Comparison of ENCODE assay signal across 8 mouse cellular contexts in the genomic region with DNA sequence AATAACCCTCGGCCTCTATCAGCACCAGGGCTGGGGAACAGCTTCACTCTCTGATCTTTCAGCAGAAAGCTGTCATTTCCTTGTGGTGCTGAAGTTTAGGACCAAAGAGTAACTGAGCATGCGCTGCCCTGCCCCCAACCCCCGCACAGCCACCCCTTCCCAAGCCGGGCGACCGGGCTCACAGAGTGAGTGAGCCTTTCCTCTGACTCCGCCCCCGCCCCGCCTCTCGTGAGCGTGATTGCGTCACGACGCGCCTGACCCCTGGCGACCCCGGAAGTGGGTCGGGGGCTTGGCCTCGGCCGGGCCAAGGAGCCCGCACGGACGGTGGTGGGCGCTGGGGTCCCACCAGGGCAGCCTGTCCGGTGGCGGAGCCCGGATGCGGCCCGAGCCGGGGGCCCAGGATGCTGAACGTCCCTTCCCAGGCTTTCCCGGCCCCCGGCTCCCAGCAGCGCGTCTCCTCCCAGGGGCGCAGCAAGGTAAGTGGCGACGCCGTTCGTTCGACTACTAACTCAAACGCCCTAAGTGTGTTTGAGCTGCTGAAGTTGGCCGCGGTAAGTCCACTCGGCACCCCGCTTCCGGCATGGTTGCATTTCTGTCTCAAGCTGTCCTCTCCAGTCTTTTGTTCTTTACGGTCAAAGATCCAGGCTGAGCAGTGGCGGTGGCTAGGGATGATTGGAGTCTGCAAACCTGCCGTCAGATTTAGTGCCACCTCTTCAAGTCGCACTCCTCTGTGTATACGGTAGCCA. TPM values are rescaled to one million over a fixed set of nuclear protein-coding genes. Genes with fewer than 3 reads are reported as not detected.
A peak's percentile ranks its signal among the peaks of the same experiment; 100 is the strongest.
DNase-seq lines count a peak whose midpoint lies in the region; ATAC-seq and TF ChIP-seq lines count a peak whose summit lies in the region.

TSS of gene Cyb5r4 (plus strand) at position 237 of the 746 bp plus-strand sequence.

- ATAC-seq in forebrain, postnatal 0 days = peak; percentile 100
- peak; percentile 100 for ATAC-seq in lung, embryonic 15.5 days (ENCODE audit: borderline replicate concordance, extremely low read depth, low FRiP score, low TSS enrichment)

- H3K9me3 ChIP-seq in MEL (replicated peaks; ENCODE audit: insufficient read depth, low read length) = no peaks in the 10 kb centered on the region
- H3K9me3 ChIP-seq in forebrain, postnatal 0 days (ENCODE audit: low read length) = no peaks in the 10 kb centered on the region
- H3K9me3 ChIP-seq in lung, embryonic 15.5 days = no peaks in the 10 kb centered on the region

- H3K9ac ChIP-seq in MEL (ENCODE audit: control insufficient read depth, low read depth, low read length, poor library complexity, severe bottlenecking) = peak within 1 kb of the TSS; percentile 89
- peak within 1 kb of the TSS; percentile 69 for H3K9ac ChIP-seq in forebrain, postnatal 0 days
- H3K9ac ChIP-seq in lung, embryonic 15.5 days = peak within 1 kb of the TSS; percentile 76

- peak; percentile 97 for DNase-seq in MEL (ENCODE audit: low read depth, low spot score)
- peak; percentile 92 to 93 for DNase-seq in cerebellum, adult 2 months
- peak; percentile 97 for DNase-seq in forebrain, postnatal 0 days
- peak; percentile 98 for DNase-seq in heart, postnatal 4 days
- peak; percentile 89 to 90 for DNase-seq in layer of hippocampus, adult 8-10 months (ENCODE audit: low spot score in 2 of 2)
- DNase-seq in ovary, adult 18-20 months (ENCODE audit: low spot score) = peak; percentile 88
- peak; percentile 97 for DNase-seq in thymus, postnatal 0 days (ENCODE audit: low spot score)

- peak within 1 kb of the TSS; percentile 49 for H3K27ac ChIP-seq in MEL (ENCODE audit: control insufficient read depth, low read depth, low read length)
- H3K27ac ChIP-seq in cerebellum, adult 2 months (ENCODE audit: insufficient read depth, low read length) = peak within 1 kb of the TSS; percentile 67
- peak within 1 kb of the TSS; percentile 78 for H3K27ac ChIP-seq in forebrain, postnatal 0 days (ENCODE audit: low read depth, low read length)
- H3K27ac ChIP-seq in lung, embryonic 15.5 days = peak within 1 kb of the TSS; percentile 75

- under 1% methylated on average over 52 of the region's 52 CpGs for WGBS in cerebellum, adult 2 months
- WGBS in forebrain, postnatal 0 days = 2% methylated on average over 52 of the region's 52 CpGs
- under 1% methylated on average over 52 of the region's 52 CpGs for WGBS in lung, embryonic 15.5 days

- H3K4me2 ChIP-seq in forebrain, postnatal 0 days (ENCODE audit: low read depth) = peak within 1 kb of the TSS; percentile 66
- H3K4me2 ChIP-seq in lung, embryonic 15.5 days = peak within 1 kb of the TSS; percentile 67

- TF ChIP-seq POLR2A in MEL (IDR thresholded peaks at IDR 0.05; ENCODE audit: control insufficient read depth in 1 of 2, insufficient read depth in 1 of 2, low read depth in 1 of 2, low read length in 2 of 2, poor library complexity in 1 of 2) = peak; percentile 72 to 77; a peak in 3 of 4 replicates
- TF ChIP-seq POLR2A in cerebellum, adult 2 months (IDR thresholded peaks at IDR 0.05; ENCODE audit: borderline replicate concordance, insufficient read depth, low read length) = peak; percentile 59; the same call in 1 of the 2 replicates

- TF ChIP-seq EP300 in MEL (IDR thresholded peaks at IDR 0.05; ENCODE audit: low read depth in 1 of 2, low read length in 2 of 2) = no peak

- H3K4me3 ChIP-seq in MEL (ENCODE audit: control insufficient read depth in 1 of 2, insufficient read depth in 1 of 2, low read depth in 2 of 2, low read length in 2 of 2) = peak within 1 kb of the TSS; percentile 71 to 96
- peak within 1 kb of the TSS; percentile 58 for H3K4me3 ChIP-seq in cerebellum, adult 2 months (replicated peaks; ENCODE audit: insufficient read depth, low read depth, low read length)
- H3K4me3 ChIP-seq in forebrain, postnatal 0 days (ENCODE audit: low read depth, low read length) = peak within 1 kb of the TSS; percentile 86
- peak within 1 kb of the TSS; percentile 93 for H3K4me3 ChIP-seq in lung, embryonic 15.5 days

- no peaks in the 10 kb centered on the region for H3K27me3 ChIP-seq in MEL (ENCODE audit: control insufficient read depth in 1 of 2, insufficient read depth in 2 of 2, low read length in 2 of 2)
- H3K27me3 ChIP-seq in cerebellum, adult 2 months (ENCODE audit: control insufficient read depth, insufficient read depth, low read length) = no peaks in the 10 kb centered on the region
- H3K27me3 ChIP-seq in forebrain, postnatal 0 days (ENCODE audit: insufficient read depth, low read length) = no peaks in the 10 kb centered on the region
- H3K27me3 ChIP-seq in lung, embryonic 15.5 days = peaks cover 9% of the 10 kb centered on the region; the same call in 1 of the 2 replicates

- peaks cover 0 to 20% of the 10 kb centered on the region in 2 experiments; a peak in 2 of 4 replicates for H3K36me3 ChIP-seq in MEL (ENCODE audit: control insufficient read depth in 1 of 2, insufficient read depth in 2 of 2, low read length in 2 of 2)
- no peaks in the 10 kb centered on the region for H3K36me3 ChIP-seq in forebrain, postnatal 0 days (ENCODE audit: insufficient read depth)
- no peaks in the 10 kb centered on the region for H3K36me3 ChIP-seq in lung, embryonic 15.5 days

- H3K4me1 ChIP-seq in MEL (ENCODE audit: control insufficient read depth in 1 of 2, insufficient read depth in 2 of 2, low read length in 2 of 2) = peaks cover 0 to 8% of the 10 kb centered on the region in 2 experiments; a peak in 3 of 4 replicates
- H3K4me1 ChIP-seq in cerebellum, adult 2 months (ENCODE audit: control insufficient read depth, insufficient read depth, low read length) = peaks cover 7% of the 10 kb centered on the region; the same call in 1 of the 2 replicates
- peaks cover 14% of the 10 kb centered on the region; the same call in 1 of the 2 replicates for H3K4me1 ChIP-seq in forebrain, postnatal 0 days (ENCODE audit: insufficient read depth)
- peaks cover 14% of the 10 kb centered on the region for H3K4me1 ChIP-seq in lung, embryonic 15.5 days

- TF ChIP-seq RAD21 in MEL (IDR thresholded peaks at IDR 0.05; ENCODE audit: low read depth, low read length) = no peak

- peaks cover 13% of the 10 kb centered on the region for H3K79me2 ChIP-seq in MEL (ENCODE audit: control insufficient read depth, insufficient read depth, low read length, poor library complexity)

- TF ChIP-seq CTCF in MEL (IDR thresholded peaks at IDR 0.05 in 2 of 3, conservative IDR thresholded peaks at IDR 0.05 in 1 of 3; ENCODE audit: control insufficient read depth in 1 of 3, insufficient read depth in 1 of 3, low read depth in 2 of 3, low read length in 3 of 3, poor library complexity in 1 of 3, severe bottlenecking in 1 of 3) = no peak
- no peak for TF ChIP-seq CTCF in cerebellum, adult 2 months (IDR thresholded peaks at IDR 0.05; ENCODE audit: borderline replicate concordance, insufficient read depth, low read depth, low read length)
- no peak; the same call in 1 of the 2 replicates for TF ChIP-seq CTCF in forebrain, postnatal 0 days (IDR thresholded peaks at IDR 0.05; ENCODE audit: low read depth)

TF ChIP-seq in MEL, 35 proteins besides CTCF, POLR2A, EP300 and RAD21 (continues in another document):
- TF ChIP-seq CHD1 (IDR thresholded peaks at IDR 0.05; ENCODE audit: low read depth, low read length) (no peak), USF2 (IDR thresholded peaks at IDR 0.05; ENCODE audit: borderline replicate concordance in 1 of 2, insufficient read depth in 1 of 2, low read depth in 1 of 2, low read length in 2 of 2) (no peak), JUND (IDR thresholded peaks at IDR 0.05; ENCODE audit: low read depth, low read length) (no peak), ZC3H11A (IDR thresholded peaks at IDR 0.05; ENCODE audit: low read depth, low read length) (no peak), TCF12 (IDR thresholded peaks at IDR 0.05; ENCODE audit: low read depth, low read length) (no peak), ETS1 (IDR thresholded peaks at IDR 0.05; ENCODE audit: low read depth, low read length) (peak; percentile 7; the same call in 1 of the 2 replicates), ZMIZ1 (IDR thresholded peaks at IDR 0.05; ENCODE audit: low read depth, low read length) (no peak), USF1 (IDR thresholded peaks at IDR 0.05; ENCODE audit: low read depth, low read length) (peak; percentile 50; the same call in 1 of the 2 replicates), MEF2A (IDR thresholded peaks at IDR 0.05; ENCODE audit: extremely low read depth, insufficient replicate concordance, low read depth, low read length, poor library complexity, severe bottlenecking) (0 out of 2 replicates have a peak, but pooled peaks have one; percentile 13), GATA1 (IDR thresholded peaks at IDR 0.05; ENCODE audit: low read depth, low read length) (0 out of 2 replicates have a peak, but pooled peaks have one; percentile 39), MAX (IDR thresholded peaks at IDR 0.05; ENCODE audit: low read length) (no peak), KAT2A (conservative IDR thresholded peaks at IDR 0.05; ENCODE audit: low read depth, low read length) (no peak), NRF1 (IDR thresholded peaks at IDR 0.05; ENCODE audit: insufficient read depth, low read depth, low read length, poor library complexity, severe bottlenecking) (peak; percentile 86), ZNF384 (IDR thresholded peaks at IDR 0.05; ENCODE audit: low read depth, low read length) (no peak), GABPA (IDR thresholded peaks at IDR 0.05; ENCODE audit: low read depth, low read length) (no peak), MAZ (IDR thresholded peaks at IDR 0.05; ENCODE audit: low read depth, low read length) (0 out of 2 replicates have a peak, but pooled peaks have one; percentile 58), ZKSCAN1 (IDR thresholded peaks at IDR 0.05; ENCODE audit: low read depth, low read length) (no peak), E2F4 (IDR thresholded peaks at IDR 0.05; ENCODE audit: borderline replicate concordance, low read depth, low read length) (no peak), MYC (IDR thresholded peaks at IDR 0.05; ENCODE audit: low read depth, low read length) (no peak), HCFC1 (IDR thresholded peaks at IDR 0.05; ENCODE audit: low read depth, low read length) (peak; percentile 84), TAL1 (IDR thresholded peaks at IDR 0.05; ENCODE audit: low read length) (no peak)

RNA-seq across cellular contexts. Expression of gene Cyb5r4, which starts in this region (rescaled TPM):
- 30.3 and 31.4 TPM in 2 replicates for total RNA-seq in MEL (2012; rRNA removed)
- 10 to 100 TPM in 1 of 2 experiments, not detected in 1; 37.2 TPM for polyA plus RNA-seq in MEL (2012; ENCODE audit: insufficient read depth in 1 of 2, insufficient read length in 2 of 2, low read depth in 1 of 2, low replicate concordance in 2 of 2, missing spikeins in 1 of 2)
- 33.6 and 34.3 TPM in 2 replicates for polyA plus RNA-seq in cerebellum, adult 2 months (2012; rRNA removed)
- 37.5 and 40.2 TPM in 2 replicates for total RNA-seq in forebrain, postnatal 0 days (2014; rRNA removed)
- polyA plus RNA-seq in forebrain, postnatal 0 days (2015; fragmentation: Nextera tagmentation; extraction: Ambion mirVana) = 37.6 and 40.3 TPM in 2 replicates
- total RNA-seq in heart, postnatal 4 days (2021) = 10 to 100 TPM; 27.6 to 29.8 TPM
- total RNA-seq in layer of hippocampus, adult 8-10 months (2022) = 10 to 100 TPM; 30.0 to 46.6 (median 38.2) TPM
- 54.1 and 55.8 TPM in 2 replicates for polyA plus RNA-seq in lung, embryonic 15.5 days (2015; fragmentation: Nextera tagmentation; extraction: Ambion mirVana)
- polyA plus RNA-seq in thymus, postnatal 0 days (2015; fragmentation: Nextera tagmentation; extraction: Ambion mirVana) = 63.4 and 65.5 TPM in 2 replicates

Comparison
In these comparisons a context has a peak if more than half of its experiments do, and no peak if none do; other contexts are left out.
1. Peak in every context shown above with its lines: DNase-seq, ATAC-seq, H3K4me3 ChIP-seq and H3K27ac ChIP-seq.